In the genomic region with DNA sequence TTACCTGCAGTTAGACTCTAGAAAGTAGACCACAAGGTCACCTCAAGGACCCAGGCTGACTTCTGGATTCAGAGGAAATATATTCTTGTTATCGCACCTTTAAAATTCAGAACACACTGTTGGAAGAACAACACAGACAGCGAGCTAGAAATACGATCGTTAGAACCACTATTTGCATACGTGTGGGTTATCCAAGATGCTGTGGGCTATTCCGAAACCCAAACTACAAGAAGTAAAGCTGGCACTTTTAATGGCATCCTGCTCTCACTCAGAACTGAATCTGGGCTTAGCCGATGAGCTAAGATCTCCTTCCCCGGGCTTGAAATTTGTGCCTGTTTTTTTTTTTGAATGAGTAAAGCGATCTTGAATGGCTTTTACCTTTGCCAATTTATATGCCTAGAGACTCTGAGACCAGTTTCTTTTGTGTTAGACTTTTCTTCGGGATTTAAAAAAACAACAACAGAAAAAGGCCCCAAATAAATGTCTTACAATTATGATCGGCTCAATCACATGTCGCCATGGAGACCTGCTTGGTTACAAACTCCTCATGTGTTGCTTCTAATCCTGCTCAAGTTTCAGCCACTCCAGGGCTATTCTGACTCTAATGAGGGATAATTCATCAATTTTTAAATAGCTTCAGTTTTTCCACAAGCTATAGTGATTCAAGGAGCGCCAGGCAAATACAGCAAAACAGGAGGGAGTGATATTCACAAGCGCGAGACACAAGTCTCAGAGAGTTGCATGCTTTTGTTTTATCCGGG, we compare ENCODE assay signal across 21 mouse cellular contexts. TPM values are rescaled to one million over a fixed set of nuclear protein-coding genes. Genes with fewer than 3 reads are reported as not detected.
DNase-seq lines count a peak whose midpoint lies in the region; ATAC-seq and TF ChIP-seq lines count a peak whose summit lies in the region.
"Had no signal": no experiment of that assay in that cellular context is flagged by ENCODE, and none has a peak within 500 bp of the region (broad histone marks: within the 10 kb centered on the region; RNA-seq: fewer than 3 reads in every experiment).

No protein-coding gene starts in this region.

- H3K9ac ChIP-seq in forebrain, embryonic 16.5 days (replicated peaks; ENCODE audit: low read depth, low read length), result no peak overlapping the region
- no peak overlapping the region for H3K9ac ChIP-seq in midbrain, embryonic 16.5 days (ENCODE audit: low read depth, low read length)
- H3K9ac ChIP-seq: heart, embryonic 12.5 days; hindbrain, embryonic 12.5 days; neural tube, embryonic 12.5 days had no signal

- H3K4me2 ChIP-seq in forebrain, embryonic 16.5 days (ENCODE audit: low read length), result peak overlapping the region; percentile 2
- H3K4me2 ChIP-seq in midbrain, embryonic 16.5 days (ENCODE audit: low read length), result peak overlapping the region; percentile 37
- H3K4me2 ChIP-seq: heart, embryonic 12.5 days; neural tube, embryonic 12.5 days had no signal

- TF ChIP-seq CTCF in brain, embryonic 14.5 days (IDR thresholded peaks at IDR 0.05; ENCODE audit: borderline replicate concordance, extremely low read depth, insufficient read depth, insufficient read length), result no peak
- TF ChIP-seq CTCF in cerebellum, adult 2 months (IDR thresholded peaks at IDR 0.05; ENCODE audit: borderline replicate concordance, insufficient read depth, low read depth, low read length), result no peak

- H3K9me3 ChIP-seq in forebrain, embryonic 16.5 days (ENCODE audit: control insufficient read depth, low read length), result no peaks in the 10 kb centered on the region
- no peaks in the 10 kb centered on the region for H3K9me3 ChIP-seq in midbrain, embryonic 16.5 days (replicated peaks; ENCODE audit: control insufficient read depth, low read length, poor library complexity, severe bottlenecking)
- H3K9me3 ChIP-seq: G1E; heart, embryonic 12.5 days; hindbrain, embryonic 12.5 days; neural tube, embryonic 12.5 days had no signal

- ATAC-seq in frontal cortex, adult (ENCODE audit: low TSS enrichment), result peak; percentile 88
- 0 out of 2 replicates have a peak, but pooled peaks have one; percentile 26 for ATAC-seq in forebrain, embryonic 16.5 days
- peak; percentile 70; the same call in 1 of the 2 replicates for ATAC-seq in midbrain, embryonic 16.5 days
- ATAC-seq: lung, postnatal 0 days had no signal

- H3K4me1 ChIP-seq in forebrain, embryonic 16.5 days (replicated peaks; ENCODE audit: control insufficient read depth, insufficient read depth, low read length), result peaks cover 2% of the 10 kb centered on the region; the same call in 1 of the 2 replicates
- H3K4me1 ChIP-seq in midbrain, embryonic 16.5 days (ENCODE audit: control insufficient read depth, insufficient read depth, low read length), result peaks cover 13% of the 10 kb centered on the region; the same call in 1 of the 2 replicates
- H3K4me1 ChIP-seq in cerebellum, adult 2 months (ENCODE audit: control insufficient read depth, insufficient read depth, low read length), result no peaks in the 10 kb centered on the region
- H3K4me1 ChIP-seq: heart, embryonic 12.5 days; neural tube, embryonic 12.5 days had no signal

- H3K4me3 ChIP-seq in forebrain, embryonic 16.5 days (replicated peaks; ENCODE audit: low read length), result no peak overlapping the region
- no peak overlapping the region for H3K4me3 ChIP-seq in midbrain, embryonic 16.5 days (ENCODE audit: low read depth, low read length)
- H3K4me3 ChIP-seq in cerebellum, adult 2 months (replicated peaks; ENCODE audit: insufficient read depth, low read depth, low read length), result no peak overlapping the region
- H3K4me3 ChIP-seq: heart, embryonic 12.5 days; hindbrain, embryonic 12.5 days; neural tube, embryonic 12.5 days had no signal

- H3K36me3 ChIP-seq in forebrain, embryonic 16.5 days (ENCODE audit: control insufficient read depth, insufficient read depth), result no peaks in the 10 kb centered on the region
- H3K36me3 ChIP-seq in midbrain, embryonic 16.5 days (ENCODE audit: control insufficient read depth, insufficient read depth, low read length), result no peaks in the 10 kb centered on the region
- H3K36me3 ChIP-seq: G1E; heart, embryonic 12.5 days; hindbrain, embryonic 12.5 days; neural tube, embryonic 12.5 days had no signal

- no peaks in the 10 kb centered on the region for H3K27me3 ChIP-seq in forebrain, embryonic 16.5 days (replicated peaks; ENCODE audit: control insufficient read depth, insufficient read depth, low read length)
- no peaks in the 10 kb centered on the region for H3K27me3 ChIP-seq in midbrain, embryonic 16.5 days (ENCODE audit: control insufficient read depth, insufficient read depth, low read depth, low read length)
- H3K27me3 ChIP-seq in cerebellum, adult 2 months (ENCODE audit: control insufficient read depth, insufficient read depth, low read length), result no peaks in the 10 kb centered on the region
- H3K27me3 ChIP-seq: heart, embryonic 12.5 days; hindbrain, embryonic 12.5 days; neural tube, embryonic 12.5 days had no signal

- DNase-seq in frontal cortex, postnatal 25 days (ENCODE audit: low spot score in 2 of 2), result no peak
- DNase-seq in brain, embryonic 14.5 days (ENCODE audit: low read depth), result peak; percentile 76
- no peak for DNase-seq in ovary, postnatal 36 days (ENCODE audit: low spot score)
- no peak for DNase-seq in cerebellum, adult 2 months
- no peak for DNase-seq in urinary bladder, adult 18-20 months (ENCODE audit: low spot score in 2 of 2)
- DNase-seq: adrenal gland, postnatal 36 days; cerebellum, adult 8-10 months; heart, postnatal 14 days; kidney, adult 11 months; layer of hippocampus, postnatal 36 days; spleen, adult 18-20 months; thymus, postnatal 36 days had no signal

- 11% methylated on average over 16 of the region's 16 CpGs for WGBS in forebrain, embryonic 16.5 days
- 21% methylated on average over 16 of the region's 16 CpGs for WGBS in midbrain, embryonic 16.5 days
- 56% methylated on average over 16 of the region's 16 CpGs for WGBS in cerebellum, adult 2 months

- H3K27ac ChIP-seq in forebrain, embryonic 16.5 days (ENCODE audit: low read length), result no peak overlapping the region
- peak overlapping the region; percentile 53 for H3K27ac ChIP-seq in midbrain, embryonic 16.5 days (ENCODE audit: low read length)
- H3K27ac ChIP-seq in cerebellum, adult 2 months (ENCODE audit: insufficient read depth, low read length), result no peak overlapping the region
- H3K27ac ChIP-seq: hindbrain, embryonic 12.5 days; kidney, postnatal 0 days; neural tube, embryonic 12.5 days had no signal

- TF ChIP-seq POLR2A in brain, embryonic 14.5 days (IDR thresholded peaks at IDR 0.05; ENCODE audit: borderline replicate concordance, extremely low read depth, insufficient read depth, insufficient read length, poor library complexity, severe bottlenecking), result no peak
- no peak for TF ChIP-seq POLR2A in cerebellum, adult 2 months (IDR thresholded peaks at IDR 0.05; ENCODE audit: borderline replicate concordance, insufficient read depth, low read length)

RNA-seq across cellular contexts. Expression of a gene that starts 39.7 kb away (rescaled TPM):
- polyA plus RNA-seq in brain, embryonic 14.5 days (2012; rRNA removed), result 0.42 and 0.54 TPM in 2 replicates
- polyA plus RNA-seq in forebrain, embryonic 16.5 days (2015; fragmentation: Nextera tagmentation; extraction: Ambion mirVana), result 0.53 TPM in 1 of 2 replicates, not detected in the other
- 0.74 and 1.8 TPM in 2 replicates for polyA plus RNA-seq in midbrain, embryonic 16.5 days (2015; fragmentation: Nextera tagmentation; extraction: Ambion mirVana)
- polyA plus RNA-seq in cerebellum, adult 2 months (2012; rRNA removed), result 0.24 and 0.34 TPM in 2 replicates
- polyA plus RNA-seq: G1E; hindbrain, embryonic 12.5 days; lung, postnatal 0 days; neural tube, embryonic 12.5 days had no signal

Comparison
In these comparisons a context has a peak if more than half of its experiments do, and no peak if none do; other contexts are left out.
1. ATAC-seq: peak in every context shown above with its lines; median percentile 88 in frontal cortex, adult; 70 in midbrain, embryonic 16.5 days; 26 in forebrain, embryonic 16.5 days.